Mouse (Mus musculus) cerebellum, postnatal 36 days (tissue): ENCODE measurements around the gene Klhl29.

Experiments used
- DNase-seq, 2 experiments: peaks; one replicate each; pipeline ENCODE4 v3.0.0; 2021 to 2022; ENCODE audit warnings: mixed read lengths in 2 of 2

Gene Klhl29

DNA sequence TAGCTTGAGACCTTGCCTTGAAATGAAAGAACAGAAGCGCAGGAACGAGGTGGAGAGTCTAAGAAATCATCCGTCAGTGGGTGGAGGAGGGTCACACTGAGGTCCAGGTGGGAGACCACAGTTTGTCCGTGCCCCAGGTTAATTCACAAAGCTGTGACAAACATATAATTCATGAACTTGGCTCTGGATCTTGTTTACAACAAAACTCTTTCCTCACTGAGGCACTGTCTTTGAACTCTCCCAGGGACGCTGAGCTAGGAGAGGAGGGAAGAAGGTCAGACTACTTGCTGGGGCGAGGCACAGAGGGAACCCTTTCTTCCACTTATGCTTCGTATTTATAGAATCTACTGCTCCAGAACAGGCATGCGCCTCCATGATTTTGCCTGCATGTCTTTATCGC lies 161.2 kb downstream of the Klhl29 start:
- DNase-seq: no peak

DNA sequence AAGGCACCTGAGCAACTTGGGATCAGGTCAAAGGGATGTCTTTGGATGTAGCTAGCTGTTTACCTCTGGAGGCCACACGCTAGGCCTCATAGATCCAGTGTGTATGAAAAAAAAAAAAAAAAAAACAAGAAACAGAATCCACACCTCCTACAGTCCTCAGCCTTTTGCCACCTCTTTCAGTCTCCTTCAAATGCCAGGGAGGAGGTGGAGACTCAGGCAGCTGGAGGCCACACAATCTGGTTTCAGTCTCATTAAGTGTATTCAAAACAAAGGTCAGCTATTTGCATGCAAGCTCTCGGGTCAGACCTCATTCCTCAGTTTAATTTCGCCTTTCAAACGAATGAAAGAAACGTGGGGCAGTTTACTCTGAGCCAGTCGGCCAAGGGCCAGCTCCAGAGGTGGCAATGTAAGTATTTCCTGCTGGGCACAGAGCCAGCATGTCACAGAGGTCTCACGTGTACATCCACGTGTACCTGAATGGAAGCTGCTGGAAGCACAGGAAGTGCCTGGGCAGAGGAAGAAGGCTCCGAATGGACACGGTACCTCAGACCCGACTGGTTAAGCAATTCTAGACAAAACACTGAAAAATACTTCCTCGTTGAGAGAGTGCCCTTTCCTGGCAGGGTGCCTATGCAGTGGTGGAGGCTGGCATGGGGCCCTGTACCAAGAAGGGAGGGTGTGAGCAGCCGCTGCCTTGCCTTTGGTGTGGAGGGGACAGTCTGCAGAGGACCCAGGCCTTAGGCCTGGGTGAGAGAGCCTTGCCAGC lies 162.0 kb downstream of the Klhl29 start:
- peak; percentile 23 to 31 for DNase-seq

DNA sequence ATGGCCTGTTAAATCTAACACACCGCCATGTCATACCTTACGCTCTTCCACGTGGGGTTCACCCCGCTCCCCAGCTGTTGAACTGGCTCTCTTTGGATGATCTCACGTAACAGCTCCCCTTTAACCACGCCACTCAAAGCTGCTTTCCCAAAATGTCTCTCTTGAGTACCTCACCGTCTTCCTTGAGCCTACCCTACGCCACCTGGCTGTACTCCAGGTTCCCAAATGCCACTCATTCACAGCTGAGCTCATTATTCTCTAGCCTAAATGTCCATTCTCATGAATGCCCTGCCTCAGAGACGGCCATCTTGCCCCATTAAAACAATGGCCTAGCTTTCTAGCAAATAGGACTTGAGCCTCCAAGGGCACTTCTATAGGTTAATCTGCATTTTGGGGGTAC lies 163.6 kb downstream of the Klhl29 start:
- DNase-seq: no peak

DNA sequence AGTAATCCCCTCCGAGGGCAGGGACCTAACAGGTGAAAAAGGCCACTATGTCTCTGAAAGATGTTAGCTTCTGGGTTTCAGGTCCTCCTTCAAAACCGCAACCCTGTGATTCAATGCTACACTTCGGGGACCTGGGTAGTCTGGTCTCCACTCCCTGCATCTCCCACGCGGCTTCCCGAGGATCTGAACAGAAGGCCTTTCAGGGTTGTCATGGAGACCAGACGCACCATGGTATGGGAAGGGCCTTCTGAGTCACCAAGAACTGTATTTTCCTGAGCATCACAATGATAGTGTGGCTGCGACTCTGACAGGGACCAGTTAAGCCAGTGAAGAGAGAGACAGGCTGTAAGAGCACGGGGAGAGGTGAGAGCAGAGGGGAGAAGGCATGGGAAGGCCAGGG lies 164.7 kb downstream of the Klhl29 start:
- no peak for DNase-seq

DNA sequence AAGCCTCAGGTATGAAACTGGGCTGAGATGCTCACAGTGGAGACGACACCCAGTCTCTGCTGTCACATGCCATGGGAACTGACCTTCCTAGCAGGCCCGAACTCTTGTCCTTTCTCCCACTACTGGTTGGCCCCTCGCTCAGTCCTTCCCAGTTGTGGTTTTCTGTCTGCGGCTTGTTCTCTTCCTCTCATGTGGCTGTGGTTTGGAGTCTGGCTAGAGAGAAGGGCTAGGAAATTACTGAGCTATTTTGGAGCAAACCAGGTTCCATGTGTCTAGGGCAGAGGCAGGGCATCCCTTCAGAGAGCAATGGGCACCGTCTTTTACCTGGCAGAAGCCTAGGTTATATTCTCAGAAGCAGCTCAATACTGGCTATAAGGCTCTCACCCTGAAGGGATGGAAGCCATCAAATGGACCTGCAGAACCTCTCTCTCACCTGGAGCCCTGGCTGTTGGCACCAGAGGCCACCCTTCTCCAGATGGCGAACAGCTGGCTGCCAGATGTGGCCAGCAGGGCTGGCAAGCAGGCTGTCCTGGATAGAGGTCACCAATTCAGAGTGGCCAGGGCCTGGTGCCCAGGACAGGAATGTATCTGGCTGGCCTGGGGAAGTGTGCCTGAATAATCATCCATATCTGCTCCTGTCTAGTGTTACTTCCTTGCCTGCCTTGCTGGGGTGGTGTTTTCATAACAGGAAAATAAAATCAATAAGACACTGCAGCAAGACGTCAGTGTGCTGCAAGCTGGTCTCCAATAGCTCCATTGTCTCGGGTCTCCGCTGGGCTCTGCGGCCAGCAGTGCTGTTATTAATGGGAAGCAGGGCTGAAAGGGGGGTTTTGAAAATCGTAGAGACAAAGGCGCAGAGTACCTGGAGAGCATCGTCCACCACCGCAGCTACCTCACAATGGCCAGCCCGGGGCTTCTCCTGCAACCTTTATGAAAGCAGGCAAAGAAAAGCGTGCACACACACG lies 167.3 kb downstream of the Klhl29 start:
- DNase-seq: no peak

DNA sequence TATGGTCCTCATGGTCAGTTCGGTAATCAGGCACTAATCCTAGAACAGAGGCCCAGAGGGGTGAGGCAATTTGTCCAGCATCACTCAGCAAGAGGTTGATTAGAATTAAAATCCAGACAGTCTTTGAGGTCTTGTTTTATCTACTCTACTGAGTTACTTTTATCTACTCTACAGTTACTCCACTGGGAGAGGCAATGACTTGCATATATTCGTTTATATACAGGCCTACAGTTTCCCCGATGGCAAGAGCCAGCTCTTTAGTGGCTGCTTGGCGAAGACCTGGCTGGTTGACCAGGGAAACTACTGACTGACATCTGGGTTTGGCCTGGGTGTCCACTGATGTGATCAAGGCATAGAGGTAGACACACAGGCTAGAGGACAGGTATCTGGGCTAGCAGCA lies 168.3 kb downstream of the Klhl29 start:
- DNase-seq: no peak

DNA sequence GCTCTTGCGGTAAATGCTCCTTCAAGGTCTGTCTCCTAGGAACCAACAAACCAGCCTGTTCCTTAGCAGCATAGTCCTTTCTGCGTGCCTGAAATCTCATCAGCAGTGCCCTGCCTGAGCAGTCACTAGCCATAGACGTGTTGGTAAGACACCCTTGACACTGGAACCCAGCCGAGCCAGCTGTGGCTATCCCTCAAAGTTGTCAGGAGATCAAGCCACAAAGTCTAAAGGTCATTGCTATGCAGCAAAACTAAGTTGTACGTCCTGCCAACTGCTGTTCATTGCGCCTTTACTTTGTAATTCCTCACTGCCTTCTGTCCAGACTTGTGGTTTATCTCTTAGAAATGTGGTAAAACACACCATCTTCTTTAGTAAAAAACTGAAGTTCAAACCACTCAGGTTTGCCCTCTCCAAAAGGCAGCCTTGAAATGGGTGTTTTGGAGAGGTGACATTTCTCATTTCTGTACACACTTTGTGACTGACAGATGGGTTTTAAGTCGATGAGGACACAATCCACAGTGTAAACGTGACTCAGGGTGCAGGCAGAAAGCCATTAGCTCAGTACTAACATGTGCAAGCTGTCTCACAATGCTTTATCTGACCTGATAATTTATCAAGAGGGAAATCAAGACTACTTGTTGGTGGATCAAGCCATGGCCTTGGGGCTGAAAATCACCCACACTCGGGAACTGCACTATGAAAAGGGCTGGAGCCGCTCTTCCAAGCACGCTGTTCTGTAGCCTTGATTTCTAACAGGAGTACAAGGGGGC lies 171.2 kb downstream of the Klhl29 start:
- DNase-seq: no peak

DNA sequence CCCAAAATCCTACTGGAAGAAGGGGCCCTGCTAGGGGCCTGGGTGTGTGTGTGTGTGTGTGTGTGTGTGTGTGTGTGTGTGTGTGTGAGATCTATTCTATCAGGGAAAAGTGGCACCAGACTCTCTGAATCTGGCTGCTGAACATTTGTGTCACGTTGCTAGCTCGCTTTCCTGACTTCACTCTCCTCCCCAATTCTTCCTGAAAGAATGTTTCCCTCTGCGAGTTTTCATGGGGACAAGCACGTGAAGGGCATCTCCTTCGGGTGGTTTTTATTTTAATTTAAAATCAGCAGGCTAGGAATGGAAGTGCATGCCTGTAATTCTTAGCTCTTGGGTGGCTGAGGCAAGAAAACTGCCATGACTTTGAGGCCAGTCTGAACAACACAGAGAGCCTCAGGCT lies 172.1 kb downstream of the Klhl29 start:
- no peak for DNase-seq

DNA sequence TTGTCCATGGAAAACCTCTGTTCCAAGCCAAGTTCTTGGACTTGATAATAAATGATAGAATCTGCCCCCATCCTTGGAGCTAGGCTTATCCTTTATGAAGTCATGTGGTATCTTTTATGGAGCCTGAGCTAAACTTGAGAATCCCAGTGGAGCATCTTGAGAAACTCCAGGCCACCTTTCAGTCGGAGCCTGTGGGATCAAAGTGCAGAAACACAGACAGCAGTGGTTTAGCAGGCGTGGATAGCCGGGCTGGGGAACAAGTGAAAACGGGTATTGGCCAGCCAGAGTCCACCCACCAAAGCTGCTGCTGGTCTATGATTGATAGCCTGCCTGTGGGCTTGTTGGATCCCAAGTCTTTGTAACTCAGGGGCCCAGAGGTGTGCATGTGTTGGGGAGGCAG lies 177.2 kb downstream of the Klhl29 start:
- DNase-seq: no peak

DNA sequence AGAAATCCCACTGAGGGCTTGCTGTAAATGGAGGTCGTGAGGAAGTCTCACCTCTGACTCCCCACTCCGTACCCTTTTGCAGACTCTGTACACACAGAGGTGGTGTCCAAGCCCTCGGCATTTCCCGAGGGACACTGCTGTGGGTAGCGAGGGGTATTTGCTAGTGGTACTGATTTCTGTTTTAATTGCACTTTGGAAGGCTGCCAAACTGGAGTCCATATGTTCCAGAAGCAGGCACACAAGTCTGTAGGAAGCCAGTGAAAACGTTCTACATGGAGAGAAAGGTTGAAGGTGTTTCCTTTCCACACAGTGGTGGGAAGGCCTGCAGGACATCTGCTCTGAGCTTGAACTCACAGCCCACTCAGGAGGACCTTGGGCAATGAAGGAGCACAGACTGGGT lies 181.3 kb downstream of the Klhl29 start:
- no peak for DNase-seq

DNA sequence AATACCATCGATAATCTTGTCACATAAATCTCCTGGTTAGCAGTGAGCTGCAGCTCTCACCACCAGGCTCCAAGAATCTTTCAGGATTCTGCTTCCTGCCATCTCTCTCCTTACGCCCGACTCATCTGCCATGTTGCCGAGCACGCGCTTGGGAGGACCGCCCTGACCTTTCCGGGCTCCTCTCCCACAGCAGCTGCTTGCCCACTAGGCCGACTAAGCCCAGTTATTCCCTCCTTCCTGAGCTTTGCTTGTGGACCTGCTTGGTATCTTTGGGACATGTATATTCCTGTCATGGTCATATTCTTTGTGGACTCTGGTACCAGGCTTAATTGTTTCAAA lies 183.1 kb downstream of the Klhl29 start:
- DNase-seq: no peak

DNA sequence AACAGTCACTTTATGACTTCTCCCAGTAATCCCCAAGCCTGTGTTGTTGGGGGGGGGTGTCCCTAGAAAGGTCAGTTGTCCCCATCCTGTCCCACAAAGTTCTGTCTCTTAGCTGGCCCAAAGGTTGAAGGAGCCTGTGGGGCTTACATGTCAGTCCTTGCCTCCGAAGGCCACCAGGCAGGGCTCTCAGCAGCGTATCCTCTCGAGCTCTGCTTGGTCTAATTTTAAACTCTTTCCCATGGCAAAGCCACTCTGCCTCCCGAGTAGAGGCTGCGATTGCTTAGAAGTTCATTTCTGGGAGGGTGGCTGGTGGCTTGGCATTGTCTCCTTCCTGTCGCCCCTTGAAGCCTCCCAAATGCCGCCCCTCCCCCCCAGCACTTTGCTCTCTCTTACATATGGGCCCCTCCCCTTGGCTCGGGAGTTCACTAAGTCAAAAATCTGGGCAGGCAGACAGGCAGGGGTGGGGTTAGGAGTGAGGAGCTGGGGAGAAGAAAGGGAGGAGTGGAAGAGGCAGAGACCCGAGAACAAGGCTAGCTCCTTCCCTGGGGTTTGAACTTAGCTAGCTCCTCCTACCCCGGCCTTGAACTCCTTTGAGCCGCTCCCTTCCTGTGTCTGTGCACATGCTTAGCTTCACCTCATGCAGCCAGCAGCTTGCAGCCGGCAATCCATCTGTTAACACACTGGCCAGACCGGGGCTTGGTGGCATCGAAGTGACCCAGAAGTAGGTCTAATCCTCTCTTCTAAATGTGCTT lies 183.7 kb downstream of the Klhl29 start:
- peak in 1 of 2 experiments; percentile 37 for DNase-seq

DNA sequence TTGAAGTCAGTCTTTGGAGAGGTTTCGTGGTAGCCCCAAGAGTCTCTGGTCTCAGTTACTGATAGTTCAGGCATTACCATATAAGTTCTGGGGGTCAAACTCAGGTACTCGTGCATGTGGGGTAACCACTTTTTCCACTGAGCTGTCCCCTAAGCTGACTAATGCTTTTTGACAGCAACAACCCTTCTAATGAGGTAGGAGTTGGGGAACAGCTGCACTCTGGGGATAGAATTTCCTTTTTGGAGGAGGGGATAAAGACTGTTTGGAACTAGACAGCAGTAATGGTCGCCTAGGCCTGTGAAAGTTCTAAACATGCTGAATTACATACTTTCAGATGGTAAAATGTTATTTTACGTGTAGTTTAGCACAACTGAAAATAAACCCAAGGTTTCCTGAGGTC lies 184.3 kb downstream of the Klhl29 start:
- DNase-seq: no peak

DNA sequence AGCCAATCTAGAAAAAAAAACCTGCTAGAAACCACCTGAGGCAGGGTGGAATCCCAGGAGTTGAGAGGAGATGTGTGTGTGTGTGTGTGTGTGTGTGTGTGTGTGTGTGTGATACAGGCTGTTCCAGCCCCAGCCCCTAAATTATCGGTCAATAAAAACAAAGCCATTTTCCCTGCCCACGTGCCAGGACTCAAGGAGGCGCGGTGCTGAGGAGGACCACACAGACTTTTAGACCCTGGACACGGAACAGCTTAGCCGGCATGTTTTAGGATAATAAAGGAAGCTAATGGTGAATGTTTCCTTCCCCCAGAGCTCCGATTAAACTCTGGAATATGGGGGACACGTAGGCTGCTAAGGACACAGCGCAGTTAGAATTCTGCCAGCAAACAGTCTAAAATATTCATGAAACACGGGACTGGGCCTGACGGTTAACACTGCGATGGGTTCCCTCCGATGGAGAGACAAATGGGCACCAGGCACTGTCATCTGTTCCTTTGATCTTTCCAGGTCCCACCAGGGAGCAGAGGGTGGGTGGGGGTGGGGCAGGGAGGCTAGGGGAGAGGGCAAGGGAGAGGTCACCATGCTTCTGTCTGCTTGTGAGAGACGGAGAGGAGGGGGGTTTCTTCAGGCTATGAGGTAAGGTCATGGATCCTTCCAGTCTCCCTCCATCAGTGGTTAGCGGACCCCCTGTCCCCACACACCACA lies 185.9 kb downstream of the Klhl29 start:
- DNase-seq: no peak

DNA sequence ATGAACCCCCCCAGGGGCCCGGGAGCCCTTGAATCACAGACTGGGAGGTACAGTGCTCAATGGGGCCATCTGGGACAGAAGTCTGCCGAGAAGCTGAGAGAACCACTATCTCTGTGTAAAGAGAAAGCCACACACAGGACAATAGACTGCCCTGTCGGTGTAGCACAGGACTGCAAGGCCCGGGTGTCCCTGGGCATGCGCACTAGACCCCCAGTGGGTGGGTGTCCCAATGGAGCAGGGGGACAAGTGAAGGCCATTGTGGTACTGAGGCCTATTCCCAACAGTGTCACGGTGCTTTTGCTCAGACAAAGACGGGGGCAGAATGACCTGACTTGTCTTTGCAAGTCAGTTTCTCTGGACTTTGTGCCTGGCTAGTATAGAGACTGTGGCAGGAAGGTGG lies 186.6 kb downstream of the Klhl29 start:
- DNase-seq: no peak

DNA sequence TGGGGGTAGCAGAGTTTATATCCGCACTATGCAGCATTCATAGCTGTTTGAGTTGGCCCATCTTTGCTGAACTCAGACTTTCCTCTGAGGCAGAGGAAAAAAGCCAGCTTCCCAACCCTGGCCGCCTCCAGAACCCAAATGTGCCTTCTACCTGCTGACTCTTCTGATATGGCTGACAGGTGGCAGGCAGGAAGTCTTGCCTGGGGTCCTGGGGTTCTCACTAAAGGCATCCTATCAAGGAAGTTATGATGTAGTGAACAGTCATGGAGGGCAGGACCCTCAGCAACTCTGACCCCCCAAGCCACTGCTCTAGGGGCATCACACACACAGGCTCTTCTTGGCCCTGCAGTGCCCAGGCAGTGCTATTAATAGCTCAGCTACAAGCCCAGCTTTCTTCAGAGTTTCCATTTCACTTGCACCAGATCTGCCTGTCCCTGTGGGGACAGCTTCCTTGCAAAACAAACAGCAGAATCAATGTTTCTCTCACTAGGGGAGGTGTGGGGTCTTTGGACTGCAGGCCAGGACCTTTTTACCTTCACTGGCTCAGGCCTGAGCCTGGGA lies 187.6 kb downstream of the Klhl29 start:
- DNase-seq: peak in 1 of 2 experiments; percentile 26

DNA sequence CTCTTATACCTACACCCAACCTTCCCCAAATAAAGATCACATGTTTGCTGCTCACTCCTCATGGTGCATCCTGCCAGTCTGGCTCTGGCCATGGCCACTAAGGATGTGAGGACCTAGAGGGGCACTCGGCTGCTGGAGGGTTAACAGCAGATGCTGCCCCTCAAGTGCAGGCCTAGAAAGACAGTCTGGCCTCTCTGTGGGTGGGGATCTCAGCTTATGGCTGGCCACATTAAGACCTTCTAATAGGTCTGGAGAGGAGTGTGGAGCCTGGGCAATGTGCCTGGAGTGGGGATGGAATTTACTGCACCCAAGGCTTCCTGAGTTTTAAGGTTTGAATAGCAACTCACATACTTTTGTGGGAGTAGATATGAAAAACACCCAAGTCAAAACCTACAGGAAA lies 188.8 kb downstream of the Klhl29 start:
- peak; percentile 80 to 81 for DNase-seq

DNA sequence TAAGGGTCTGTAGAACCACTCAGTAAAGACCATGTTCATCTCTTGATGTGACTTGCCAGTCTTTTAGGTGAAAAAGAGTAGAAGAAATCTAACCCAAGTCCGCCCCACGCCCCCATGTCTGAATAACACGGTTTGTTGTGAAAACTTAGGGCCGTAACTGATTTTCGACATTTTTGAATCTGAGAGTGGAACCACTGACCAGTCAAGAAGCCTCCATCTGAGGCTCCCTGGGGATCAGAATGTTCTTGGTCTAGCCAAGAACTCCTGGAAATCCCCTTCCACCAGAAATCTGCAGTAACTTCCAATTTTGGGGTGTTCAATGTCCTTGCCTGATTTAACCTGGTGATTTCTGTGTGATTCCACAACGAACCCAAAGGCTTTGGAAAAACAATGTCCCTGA lies 189.9 kb downstream of the Klhl29 start:
- DNase-seq: no peak

DNA sequence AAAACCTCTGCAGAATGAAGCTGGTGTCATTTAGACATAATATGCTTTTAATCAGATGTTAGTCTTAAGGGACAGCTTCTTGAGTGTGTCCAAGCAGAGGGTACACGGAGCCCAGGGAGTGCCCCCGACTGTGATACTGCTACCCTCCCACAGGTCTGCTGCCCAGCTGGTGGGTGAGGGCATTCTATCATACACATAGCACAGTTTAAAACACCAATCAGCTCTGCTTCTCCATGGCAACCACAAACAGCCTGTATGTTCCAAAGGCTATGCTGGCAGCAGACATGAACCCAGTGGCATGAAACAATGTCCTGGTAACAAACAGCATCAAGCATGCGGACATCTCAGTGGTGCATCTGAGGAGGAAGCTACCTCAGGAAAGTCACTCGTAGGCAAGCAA lies 192.9 kb downstream of the Klhl29 start:
- DNase-seq: no peak

DNA sequence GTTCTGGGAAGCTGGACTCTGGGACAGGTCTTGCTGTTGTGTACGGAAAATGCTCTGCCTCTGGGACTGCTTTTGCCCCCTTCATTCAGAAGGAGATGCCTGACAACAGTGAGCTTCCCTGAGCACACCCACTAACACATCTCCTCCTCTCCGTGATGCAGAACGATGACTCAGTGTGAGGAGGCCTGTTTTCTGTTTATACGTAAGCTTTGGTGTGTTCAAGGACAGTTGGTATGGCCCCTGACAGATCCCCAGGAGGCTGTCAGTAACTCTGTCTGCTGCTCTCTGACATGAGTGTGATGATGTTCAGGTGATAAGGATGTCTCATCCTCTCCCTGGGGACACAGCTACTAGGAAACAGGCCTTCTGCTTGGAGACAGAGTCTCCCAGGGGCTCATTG lies 193.3 kb downstream of the Klhl29 start:
- DNase-seq: no peak

DNA sequence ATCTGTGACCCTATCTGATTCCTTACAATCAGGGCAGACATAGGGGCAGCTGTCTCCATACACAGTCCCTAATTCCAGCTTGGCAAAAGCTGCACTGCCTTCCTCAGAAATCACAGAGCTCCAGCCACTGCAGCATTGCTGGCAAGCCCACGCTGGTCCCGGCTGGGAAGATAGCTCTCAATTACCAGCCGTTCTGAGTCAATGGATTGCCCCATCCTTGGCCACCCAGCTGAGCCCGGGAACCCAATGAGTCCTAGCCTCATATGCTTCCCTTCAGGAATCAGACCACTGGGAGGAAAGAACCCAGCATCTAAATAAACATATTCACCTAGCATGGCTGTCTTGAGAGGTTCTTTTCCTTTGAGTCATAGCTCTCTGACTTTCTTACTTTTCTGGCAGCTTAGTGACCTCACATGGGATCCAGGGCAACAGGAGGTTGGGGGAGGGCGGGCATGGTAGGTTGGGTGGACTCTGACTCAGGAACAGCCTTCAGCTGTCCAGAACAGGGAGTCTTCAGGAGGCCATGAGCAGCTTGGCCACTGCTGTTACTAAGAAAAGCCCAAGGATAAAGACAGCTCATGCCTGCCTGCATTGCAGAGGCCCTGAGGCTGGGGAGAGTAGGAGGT lies 198.7 kb downstream of the Klhl29 start:
- DNase-seq: no peak
